Mouse (Mus musculus): ENCODE results near the gene Rnf40.

DNA sequence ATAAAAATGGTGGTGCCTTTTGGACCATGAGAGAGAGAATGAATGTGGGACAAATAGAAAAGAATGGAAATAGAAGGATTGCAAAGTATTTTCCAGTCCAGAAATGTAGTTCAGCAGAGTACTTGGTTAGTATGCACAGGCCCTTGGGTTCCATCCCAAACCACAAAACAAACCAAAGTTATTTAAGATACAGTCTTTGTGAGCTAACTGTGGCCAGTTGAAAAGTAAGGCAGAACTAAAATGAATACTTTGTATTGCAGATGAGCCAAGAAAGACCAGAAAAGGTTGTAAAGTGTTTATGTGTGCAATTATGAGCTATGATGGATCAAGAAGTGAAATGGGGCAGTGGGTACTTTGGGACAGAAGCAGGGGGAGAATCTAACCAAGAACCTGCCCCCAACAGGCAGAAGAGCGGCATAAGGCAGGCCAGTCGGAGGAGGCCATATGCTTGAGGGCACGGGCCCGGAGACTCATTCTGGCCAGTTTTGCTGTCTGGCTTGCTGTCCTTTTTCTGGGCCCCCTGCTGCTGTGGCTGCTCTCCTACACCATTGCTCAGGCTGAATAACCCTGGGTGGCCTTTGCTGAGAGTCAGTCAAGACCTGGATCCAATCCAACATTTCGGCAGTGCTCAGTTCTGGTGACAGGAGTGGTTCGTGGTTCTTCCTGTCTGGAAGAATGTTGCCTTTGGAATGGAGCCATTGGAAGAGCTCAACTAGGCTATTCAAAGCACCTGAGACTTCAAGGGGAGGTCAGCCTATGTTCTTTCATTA lies 24.0 kb upstream of the Rnf40 start:
- TF ChIP-seq POLR2A (IDR thresholded peaks at IDR 0.05; ENCODE audit: extremely low read depth, insufficient read depth, low read length) (no peak), CTCF (IDR thresholded peaks at IDR 0.05; ENCODE audit: low read depth, low read length) (no peak)

All from liver, adult 2 months (tissue).